ENCODE assay signal across 27 mouse cellular contexts in genomic region chr4:130694982-130695381, GRCm38 (mm10). TPM values are rescaled to one million over a fixed set of nuclear protein-coding genes. Genes with fewer than 3 reads are reported as not detected.
DNase-seq lines count a peak whose midpoint lies in the region; ATAC-seq and TF ChIP-seq lines count a peak whose summit lies in the region.
"Had no signal": no experiment of that assay in that cellular context is flagged by ENCODE, and none has a peak within 500 bp of the region (broad histone marks: within the 10 kb centered on the region; RNA-seq: fewer than 3 reads in every experiment).

No protein-coding gene starts in this region.

- H3K9me3 ChIP-seq in heart, embryonic 11.5 days (replicated peaks; ENCODE audit: control insufficient read depth, low read length), result no peaks in the 10 kb centered on the region
- H3K9me3 ChIP-seq in liver, postnatal 0 days (ENCODE audit: low read length), result no peaks in the 10 kb centered on the region
- no peaks in the 10 kb centered on the region for H3K9me3 ChIP-seq in liver, embryonic 13.5 days (replicated peaks)
- H3K9me3 ChIP-seq: G1E; heart, embryonic 15.5 days; hindbrain, embryonic 15.5 days; intestine, embryonic 15.5 days; midbrain, embryonic 10.5 days; neural tube, embryonic 13.5 days; stomach, embryonic 15.5 days had no signal

- no peak overlapping the region for H3K4me2 ChIP-seq in heart, embryonic 11.5 days
- H3K4me2 ChIP-seq in liver, postnatal 0 days (ENCODE audit: low read depth, low read length), result no peak overlapping the region
- H3K4me2 ChIP-seq in liver, embryonic 13.5 days, result no peak overlapping the region
- H3K4me2 ChIP-seq: heart, embryonic 15.5 days; hindbrain, embryonic 15.5 days; intestine, embryonic 15.5 days; neural tube, embryonic 13.5 days; stomach, embryonic 15.5 days had no signal

- no peak overlapping the region for H3K4me3 ChIP-seq in heart, embryonic 11.5 days (ENCODE audit: low read depth, low read length)
- no peak overlapping the region for H3K4me3 ChIP-seq in liver, postnatal 0 days (ENCODE audit: low read depth, low read length)
- H3K4me3 ChIP-seq in liver, embryonic 13.5 days (replicated peaks), result no peak overlapping the region
- H3K4me3 ChIP-seq: heart, embryonic 15.5 days; hindbrain, embryonic 15.5 days; intestine, embryonic 15.5 days; midbrain, embryonic 10.5 days; myocyte; neural tube, embryonic 13.5 days; stomach, embryonic 15.5 days had no signal

- H3K27ac ChIP-seq in heart, embryonic 11.5 days (ENCODE audit: low read depth, low read length), result no peak overlapping the region
- no peak overlapping the region; the same call in 1 of the 2 replicates for H3K27ac ChIP-seq in liver, postnatal 0 days (ENCODE audit: low read depth)
- peak overlapping the region; percentile 59 for H3K27ac ChIP-seq in liver, embryonic 13.5 days
- H3K27ac ChIP-seq: hindbrain, embryonic 15.5 days; intestine, embryonic 15.5 days; midbrain, embryonic 10.5 days; neural tube, embryonic 13.5 days; stomach, embryonic 15.5 days had no signal

- peak; percentile 81 for DNase-seq in heart, adult 11 months
- DNase-seq in liver, result peak; percentile 62
- DNase-seq in liver, postnatal 0 days, result no peak
- peak; percentile 37 for DNase-seq in liver, embryonic 13.5 days
- DNase-seq in adrenal gland, adult 8-10 months, result no peak
- DNase-seq in embryo, embryonic 11 days, result no peak
- DNase-seq in Muller cell, postnatal 12 days (ENCODE audit: inconsistent ontology term), result no peak
- DNase-seq: adrenal gland, adult 2 months; cerebellum, adult 18-20 months; cerebellum, postnatal 14 days; heart, postnatal 4 days; kidney, adult 9 months; kidney, postnatal 14 days; layer of hippocampus, postnatal 36 days; lung, adult 18-20 months; lung, postnatal 10 days; thymus, postnatal 36 days had no signal

- peaks cover 5% of the 10 kb centered on the region; the same call in 1 of the 2 replicates for H3K36me3 ChIP-seq in heart, embryonic 11.5 days (ENCODE audit: control insufficient read depth, insufficient read depth, low read length)
- peaks cover 23% of the 10 kb centered on the region for H3K36me3 ChIP-seq in liver, postnatal 0 days (replicated peaks; ENCODE audit: insufficient read depth, low read length)
- peaks cover 51% of the 10 kb centered on the region for H3K36me3 ChIP-seq in liver, embryonic 13.5 days

- no peaks in the 10 kb centered on the region for H3K27me3 ChIP-seq in heart, embryonic 11.5 days (ENCODE audit: control insufficient read depth, insufficient read depth, low read length)
- H3K27me3 ChIP-seq in liver, postnatal 0 days (ENCODE audit: insufficient read depth, low read length), result no peaks in the 10 kb centered on the region
- no peaks in the 10 kb centered on the region for H3K27me3 ChIP-seq in liver, embryonic 13.5 days
- H3K27me3 ChIP-seq: heart, embryonic 15.5 days; hindbrain, embryonic 15.5 days; intestine, embryonic 15.5 days; neural tube, embryonic 13.5 days; stomach, embryonic 15.5 days had no signal

- TF ChIP-seq CTCF in liver, postnatal 0 days (IDR thresholded peaks at IDR 0.05; ENCODE audit: low read depth), result no peak

- ATAC-seq in heart, embryonic 11.5 days (replicated peaks; ENCODE audit: insufficient number of reproducible peaks, low FRiP score, low TSS enrichment), result no peak
- ATAC-seq in liver, postnatal 0 days, result no peak
- ATAC-seq in liver, embryonic 13.5 days (ENCODE audit: low read depth), result peak; percentile 68; the same call in 1 of the 2 replicates
- ATAC-seq: midbrain, embryonic 16.5 days had no signal

- H3K9ac ChIP-seq in heart, embryonic 11.5 days (ENCODE audit: low read depth, low read length), result no peak overlapping the region
- no peak overlapping the region for H3K9ac ChIP-seq in liver, postnatal 0 days (replicated peaks)
- peak overlapping the region; percentile 56 for H3K9ac ChIP-seq in liver, embryonic 13.5 days
- H3K9ac ChIP-seq: heart, embryonic 15.5 days; hindbrain, embryonic 15.5 days; intestine, embryonic 15.5 days; neural tube, embryonic 13.5 days; stomach, embryonic 15.5 days had no signal

- 82% methylated on average over 3 of the region's 3 CpGs for WGBS in heart, embryonic 11.5 days (ENCODE audit: insufficient replicate concordance)
- 82% methylated on average over 3 of the region's 3 CpGs for WGBS in liver, postnatal 0 days (ENCODE audit: insufficient replicate concordance)
- WGBS in liver, embryonic 13.5 days (ENCODE audit: insufficient replicate concordance), result 73% methylated on average over 3 of the region's 3 CpGs

- H3K4me1 ChIP-seq in heart, embryonic 11.5 days (ENCODE audit: control insufficient read depth, insufficient read depth, low read length), result peaks cover 10% of the 10 kb centered on the region
- peaks cover 14% of the 10 kb centered on the region for H3K4me1 ChIP-seq in liver, postnatal 0 days (ENCODE audit: insufficient read depth)
- peaks cover 58% of the 10 kb centered on the region for H3K4me1 ChIP-seq in liver, embryonic 13.5 days (replicated peaks)
- H3K4me1 ChIP-seq: midbrain, embryonic 10.5 days had no signal

- TF ChIP-seq EP300 in liver, postnatal 0 days (IDR thresholded peaks at IDR 0.05; ENCODE audit: low read depth), result no peak

RNA-seq across cellular contexts. Expression of gene Pum1, which starts 31.9 kb away (rescaled TPM):
- 64.8 and 68.3 TPM in 2 replicates for polyA plus RNA-seq in heart, embryonic 11.5 days (2014; fragmentation: Nextera tagmentation; extraction: Ambion mirVana)
- polyA plus RNA-seq in liver, postnatal 0 days (2015; fragmentation: Nextera tagmentation; extraction: Ambion mirVana), result 14.8 and 16.7 TPM in 2 replicates
- 29.7 and 36.1 TPM in 2 replicates for polyA plus RNA-seq in liver, embryonic 13.5 days (2015; fragmentation: Nextera tagmentation; extraction: Ambion mirVana)
- total RNA-seq in adrenal gland, adult 8-10 months (2022), result 10 to 100 TPM; 62.4 to 92.5 (median 83.2) TPM

Comparison
In these comparisons a context has a peak if more than half of its experiments do, and no peak if none do; other contexts are left out.
1. DNase-seq: peak in heart, adult 11 months (single experiment), liver (single experiment) and liver, embryonic 13.5 days (single experiment); none in liver, postnatal 0 days (single experiment), adrenal gland, adult 8-10 months (single experiment), embryo, embryonic 11 days (single experiment) and Muller cell, postnatal 12 days (single experiment).